Mouse (Mus musculus) ES-Bruce4 (cell line): ENCODE data around the gene Rarres2.

Experiments used
- CTCF ChIP-seq: IDR thresholded peaks from one replicate; pipeline ENCODE4 v1.8.1; 2011; ENCODE audit warnings: low read depth, low read length
- EP300 ChIP-seq: IDR thresholded peaks from 2 replicates; pipeline ENCODE4 v1.6.1; 2011; ENCODE audit warnings: low read depth, low read length; ENCODE audit not compliant: insufficient read depth
- POLR2A ChIP-seq: IDR thresholded peaks from one replicate; pipeline ENCODE4 v1.8.1; 2011; ENCODE audit warnings: low read length; ENCODE audit not compliant: insufficient read depth

GRCm38 (mm10) chr6:48555104-48555890 is 17.3 kb downstream of the Rarres2 start:
- TF ChIP-seq POLR2A (no peak), EP300 (no peak), CTCF (no peak)
